Mouse (Mus musculus): ENCODE results near the gene Tia1. TPM values are rescaled to one million over a fixed set of nuclear protein-coding genes. Genes with fewer than 3 reads are reported as not detected.

The Tia1 gene
- polyA plus RNA-seq, 1 experiment from 2014 or later: 11.3 TPM

- H3K4me3 ChIP-seq (ENCODE audit: inconsistent target): no peak overlapping the region
- 100% methylated on average over 1 of the region's 1 CpGs for WGBS (ENCODE audit: missing documents)
- no peak overlapping the region for H3K27ac ChIP-seq
- 0 out of 2 replicates have a peak, but pooled peaks cover 2% of the 10 kb centered on the region for H3K36me3 ChIP-seq (ENCODE audit: inconsistent target)
- H3K79me2 ChIP-seq (ENCODE audit: inconsistent target): no peaks in the 10 kb centered on the region
These were observed 29.7 kb downstream of the Tia1 start for GRCm38 (mm10) chr6:86433696-86434095.

GRCm38 (mm10) chr6:86437711-86438110, 33.7 kb downstream of the Tia1 start:
- Histone ChIP-seq H3K4me3 (ENCODE audit: inconsistent target) (peak overlapping the region; percentile 89), H3K36me3 (ENCODE audit: inconsistent target) (no peaks in the 10 kb centered on the region), H3K27ac (peak overlapping the region; percentile 96), H3K79me2 (ENCODE audit: inconsistent target) (peaks cover 17% of the 10 kb centered on the region)
- 5% methylated on average over 14 of the region's 14 CpGs for WGBS (ENCODE audit: missing documents)

GRCm38 (mm10) chr6:86438272-86439118, 34.5 kb downstream of the Tia1 start, which contains the start of gene C87436:
Gene C87436 (plus strand): TSS chr6:86438374.
- Histone ChIP-seq H3K79me2 (ENCODE audit: inconsistent target) (peaks cover 17% of the 10 kb centered on the region), H3K27ac (peak within 1 kb of the TSS; percentile 96), H3K4me3 (ENCODE audit: inconsistent target) (peak within 1 kb of the TSS; percentile 89), H3K36me3 (ENCODE audit: inconsistent target) (no peaks in the 10 kb centered on the region; the same call in 1 of the 2 replicates)
- WGBS (ENCODE audit: missing documents): 1% methylated on average over 57 of the region's 59 CpGs

DNA sequence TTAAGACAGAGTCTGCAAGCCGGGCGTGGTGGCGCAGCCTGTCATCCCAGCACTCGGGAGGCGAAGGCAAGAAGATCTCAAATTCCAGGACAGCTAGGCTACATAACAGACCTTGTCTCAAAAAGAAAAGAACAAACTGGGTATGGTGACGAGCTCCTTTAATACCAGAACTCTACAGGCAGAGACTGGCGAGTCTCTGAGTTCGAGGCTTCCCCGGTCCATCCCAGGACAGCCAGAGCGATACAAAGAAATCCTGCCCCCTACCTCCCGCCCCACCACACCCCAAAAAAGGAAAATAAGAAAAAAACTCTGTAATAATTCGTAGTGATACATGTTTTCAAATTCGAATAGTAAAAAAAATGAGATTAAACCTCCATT, 35.1 kb downstream of the Tia1 start:
- Histone ChIP-seq H3K4me3 (ENCODE audit: inconsistent target) (peak overlapping the region; percentile 89), H3K79me2 (ENCODE audit: inconsistent target) (peaks cover 17% of the 10 kb centered on the region), H3K36me3 (ENCODE audit: inconsistent target) (peaks cover 5% of the 10 kb centered on the region; the same call in 1 of the 2 replicates), H3K27ac (peak overlapping the region; percentile 96)
- WGBS (ENCODE audit: missing documents): 3% methylated on average over 13 of the region's 13 CpGs

- Histone ChIP-seq H3K36me3 (ENCODE audit: inconsistent target) (peaks cover 9% of the 10 kb centered on the region; the same call in 1 of the 2 replicates), H3K27ac (peak overlapping the region; percentile 96), H3K4me3 (ENCODE audit: inconsistent target) (peak overlapping the region; percentile 89), H3K79me2 (ENCODE audit: inconsistent target) (peaks cover 17% of the 10 kb centered on the region)
- WGBS (ENCODE audit: missing documents): 86% methylated on average over 1 of the region's 1 CpGs
These were observed 35.5 kb downstream of the Tia1 start for GRCm38 (mm10) chr6:86439531-86439930.

- peaks cover 17% of the 10 kb centered on the region for H3K79me2 ChIP-seq (ENCODE audit: inconsistent target)
- H3K27ac ChIP-seq: no peak overlapping the region
- no peak overlapping the region for H3K4me3 ChIP-seq (ENCODE audit: inconsistent target)
- H3K36me3 ChIP-seq (ENCODE audit: inconsistent target): peaks cover 17% of the 10 kb centered on the region; the same call in 1 of the 2 replicates
- 92% methylated on average over 10 of the region's 10 CpGs for WGBS (ENCODE audit: missing documents)
These were observed 37.6 kb downstream of the Tia1 start for GRCm38 (mm10) chr6:86441571-86441970.

DNA sequence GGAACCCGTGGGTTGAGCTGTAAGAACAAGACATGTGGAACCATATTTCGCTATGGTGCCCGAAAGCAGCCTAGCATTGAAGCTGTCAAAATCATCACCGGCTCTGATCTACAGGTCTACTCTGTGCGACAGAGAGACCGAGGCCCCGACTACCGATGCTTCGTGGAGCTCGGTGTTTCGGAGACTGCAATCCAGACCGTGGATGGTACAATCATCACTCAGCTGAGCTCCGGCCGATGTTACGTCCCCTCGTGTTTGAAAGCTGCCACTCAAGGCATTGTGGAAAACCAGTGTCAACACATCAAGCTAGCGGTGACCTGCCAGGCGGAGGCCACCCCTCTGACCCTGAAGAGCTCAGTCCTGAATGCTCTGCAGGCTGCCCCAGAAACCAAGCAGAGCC, 41.5 kb downstream of the Tia1 start:
- 91% methylated on average over 18 of the region's 18 CpGs for WGBS (ENCODE audit: missing documents)
- H3K4me3 ChIP-seq (ENCODE audit: inconsistent target): no peak overlapping the region
- H3K36me3 ChIP-seq (ENCODE audit: inconsistent target): peaks cover 34% of the 10 kb centered on the region
- H3K27ac ChIP-seq: no peak overlapping the region
- H3K79me2 ChIP-seq (ENCODE audit: inconsistent target): peaks cover 6% of the 10 kb centered on the region; the same call in 1 of the 2 replicates

DNA sequence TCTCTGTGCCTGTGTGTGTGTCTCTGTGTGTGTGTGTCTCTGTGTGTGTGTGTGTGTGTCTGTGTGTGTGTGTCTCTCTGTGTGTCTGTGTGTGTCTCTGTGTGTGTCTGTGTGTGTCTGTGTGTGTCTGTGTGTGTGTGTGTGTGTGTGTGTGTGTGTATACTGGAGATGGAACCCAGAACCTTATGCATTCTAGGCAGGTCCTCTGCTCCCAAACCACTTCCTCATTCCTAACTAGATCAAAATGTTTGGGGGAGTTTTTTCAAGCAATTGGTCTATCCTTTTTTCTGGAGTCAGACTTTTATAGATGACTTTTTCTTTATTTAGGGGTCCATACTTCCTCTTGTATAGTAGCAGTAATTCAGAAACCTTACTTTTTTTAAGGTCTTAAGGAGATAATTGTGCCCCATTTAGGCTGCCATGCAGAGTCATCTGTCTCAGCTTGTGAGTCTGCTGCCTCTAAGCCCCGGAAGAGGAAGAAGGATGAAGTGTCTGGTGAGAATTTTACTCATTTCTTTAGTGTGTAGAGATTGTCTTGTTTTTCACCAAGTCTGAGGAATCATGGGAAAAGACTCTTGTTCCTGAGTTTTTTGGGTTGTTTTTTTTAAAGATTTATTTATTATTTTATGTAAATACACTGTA, 43.0 kb downstream of the Tia1 start:
- H3K27ac ChIP-seq: peak overlapping the region; percentile 63
- no peaks in the 10 kb centered on the region; the same call in 1 of the 2 replicates for H3K79me2 ChIP-seq (ENCODE audit: inconsistent target)
- H3K4me3 ChIP-seq (ENCODE audit: inconsistent target): no peak overlapping the region
- H3K36me3 ChIP-seq (ENCODE audit: inconsistent target): peaks cover 40% of the 10 kb centered on the region
- 0% methylated on average over 1 of the region's 1 CpGs for WGBS (ENCODE audit: missing documents)

- peaks cover 52% of the 10 kb centered on the region for H3K36me3 ChIP-seq (ENCODE audit: inconsistent target)
- no peaks in the 10 kb centered on the region for H3K79me2 ChIP-seq (ENCODE audit: inconsistent target)
- no peak overlapping the region for H3K27ac ChIP-seq
- WGBS (ENCODE audit: missing documents): 96% methylated on average over 3 of the region's 3 CpGs
- H3K4me3 ChIP-seq (ENCODE audit: inconsistent target): no peak overlapping the region
These were observed 52.7 kb downstream of the Tia1 start for GRCm38 (mm10) chr6:86456727-86457126.

GRCm38 (mm10) chr6:86463079-86463478, 59.1 kb downstream of the Tia1 start:
- Histone ChIP-seq H3K4me3 (ENCODE audit: inconsistent target) (no peak overlapping the region), H3K36me3 (ENCODE audit: inconsistent target) (peaks cover 73% of the 10 kb centered on the region), H3K79me2 (ENCODE audit: inconsistent target) (no peaks in the 10 kb centered on the region), H3K27ac (no peak overlapping the region)
- 95% methylated on average over 3 of the region's 3 CpGs for WGBS (ENCODE audit: missing documents)

DNA sequence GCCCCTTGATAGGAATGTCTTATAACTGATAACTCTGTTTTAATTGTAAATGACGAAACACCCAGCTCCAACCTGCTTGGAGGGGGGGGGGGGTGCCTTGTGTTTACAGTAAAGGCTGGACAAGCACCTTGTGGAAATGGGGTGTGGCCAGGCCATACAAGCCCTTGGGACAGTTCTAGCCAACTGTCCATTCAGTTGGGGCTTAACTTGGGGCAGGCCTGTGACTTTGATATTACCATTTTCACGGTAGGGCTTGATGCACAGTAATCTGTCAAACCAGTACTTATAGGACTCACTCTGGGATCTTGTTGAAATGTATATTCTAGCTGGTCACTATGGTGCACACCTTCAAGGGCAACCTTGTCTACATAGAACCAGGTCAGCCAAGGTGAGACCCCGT, 67.3 kb downstream of the Tia1 start:
- H3K79me2 ChIP-seq (ENCODE audit: inconsistent target): no peaks in the 10 kb centered on the region
- WGBS (ENCODE audit: missing documents): 90% methylated on average over 3 of the region's 3 CpGs
- peaks cover 14% of the 10 kb centered on the region; the same call in 1 of the 2 replicates for H3K36me3 ChIP-seq (ENCODE audit: inconsistent target)
- peak overlapping the region; percentile 73 for H3K27ac ChIP-seq
- peak overlapping the region; percentile 37; the same call in 1 of the 2 replicates for H3K4me3 ChIP-seq (ENCODE audit: inconsistent target)

GRCm38 (mm10) chr6:86471760-86472099, 67.7 kb downstream of the Tia1 start:
- Histone ChIP-seq H3K27ac (peak overlapping the region; percentile 73), H3K36me3 (ENCODE audit: inconsistent target) (peaks cover 10% of the 10 kb centered on the region; the same call in 1 of the 2 replicates), H3K79me2 (ENCODE audit: inconsistent target) (no peaks in the 10 kb centered on the region), H3K4me3 (ENCODE audit: inconsistent target) (peak overlapping the region; percentile 37)
- WGBS (ENCODE audit: missing documents): 7% methylated on average over 9 of the region's 9 CpGs

GRCm38 (mm10) chr6:86472100-86472955, 68.3 kb downstream of the Tia1 start:
- H3K36me3 ChIP-seq (ENCODE audit: inconsistent target): peaks cover 4% of the 10 kb centered on the region; the same call in 1 of the 2 replicates

GRCm38 (mm10) chr6:86473077-86473476, 69.1 kb downstream of the Tia1 start:
- 87% methylated on average over 7 of the region's 7 CpGs for WGBS (ENCODE audit: missing documents)
- Histone ChIP-seq H3K79me2 (ENCODE audit: inconsistent target) (no peaks in the 10 kb centered on the region), H3K27ac (peak overlapping the region; percentile 77), H3K4me3 (ENCODE audit: inconsistent target) (peak overlapping the region; percentile 36), H3K36me3 (ENCODE audit: inconsistent target) (no peaks in the 10 kb centered on the region)

More at GRCm38 (mm10) chr6:86472100-86472955, 68.3 kb downstream of the Tia1 start:
- under 1% methylated on average over 48 of the region's 56 CpGs for WGBS (ENCODE audit: missing documents)
- peak overlapping the region; percentile 77 for H3K27ac ChIP-seq
- H3K79me2 ChIP-seq (ENCODE audit: inconsistent target): no peaks in the 10 kb centered on the region
- peak overlapping the region; percentile 37 for H3K4me3 ChIP-seq (ENCODE audit: inconsistent target)
